Mouse (Mus musculus) hindbrain, embryonic 11.5 days (tissue): ENCODE results near the gene B2m. TPM values are rescaled to one million over a fixed set of nuclear protein-coding genes. Genes with fewer than 3 reads are reported as not detected.

Source experiments
- ATAC-seq: fragments of 200-750 bp; cut with Nextera tagmentation; 2 replicates; pipeline ENCODE4 v1.8.0; 2017; ENCODE audit warnings: mild to moderate bottlenecking, moderate TSS enrichment, moderate library complexity; ENCODE audit not compliant: low FRiP score
- DNase-seq: peaks from one replicate; pipeline ENCODE4 v3.0.0-alpha.2; 2015; ENCODE audit warnings: low spot score
- H3K27ac ChIP-seq: fragments of 300-500 bp; sonication (generic); 2 replicates; pipeline ENCODE4 v1.5.1; 2014; ENCODE audit warnings: mild to moderate bottlenecking, low read depth, low read length
- H3K27me3 ChIP-seq: fragments of 300-500 bp; sonication (generic); 2 replicates; pipeline ENCODE4 v1.6.1; 2014; ENCODE audit warnings: mild to moderate bottlenecking, low read length, moderate library complexity, mixed read lengths; ENCODE audit not compliant: control insufficient read depth, insufficient read depth
- H3K36me3 ChIP-seq: fragments of 300-500 bp; sonication (generic); 2 replicates; pipeline ENCODE4 v1.6.1; 2014; ENCODE audit warnings: mild to moderate bottlenecking, low read length, moderate library complexity, mixed read lengths; ENCODE audit not compliant: control insufficient read depth, insufficient read depth
- H3K4me1 ChIP-seq: fragments of 300-500 bp; sonication (generic); replicated peaks from 2 replicates; pipeline ENCODE4 v1.6.1; 2014; ENCODE audit warnings: low read length, mixed read lengths; ENCODE audit not compliant: control insufficient read depth, insufficient read depth
- H3K4me2 ChIP-seq: fragments of 300-500 bp; sonication (generic); replicated peaks from 2 replicates; pipeline ENCODE4 v1.6.1; 2014; ENCODE audit warnings: mild to moderate bottlenecking, low read depth, low read length
- H3K4me3 ChIP-seq: fragments of 300-500 bp; sonication (generic); 2 replicates; pipeline ENCODE4 v1.5.1; 2014; ENCODE audit warnings: low read depth, low read length
- H3K9ac ChIP-seq: fragments of 300-500 bp; sonication (generic); 2 replicates; pipeline ENCODE4 v1.6.1; 2014; ENCODE audit warnings: low read depth, low read length
- H3K9me3 ChIP-seq: fragments of 300-500 bp; sonication (generic); 2 replicates; pipeline ENCODE4 v1.6.1; 2016; ENCODE audit warnings: low read length; ENCODE audit not compliant: control insufficient read depth
- WGBS: fragments of 180-500 bp; shearing (Covaris S2); extraction: QIAGEN DNeasy Blood & Tissue Kit; methylation state at CpG from one replicate; pipeline ENCODE4 v1.1.7; 2014; 5-methylcytosine and 5-hydroxymethylcytosine counted together
- polyA plus RNA-seq: library from polyadenylated mRNA; unstranded; fragments of >200 nt; fragmentation: Nextera tagmentation; extraction: Ambion mirVana; gene quantifications from 2 replicates; pipeline ENCODE4 v1.2.1, GENCODE M21; 2014

Gene B2m
- polyA plus RNA-seq, 1 experiment from 2014 or later = 151 TPM

DNA sequence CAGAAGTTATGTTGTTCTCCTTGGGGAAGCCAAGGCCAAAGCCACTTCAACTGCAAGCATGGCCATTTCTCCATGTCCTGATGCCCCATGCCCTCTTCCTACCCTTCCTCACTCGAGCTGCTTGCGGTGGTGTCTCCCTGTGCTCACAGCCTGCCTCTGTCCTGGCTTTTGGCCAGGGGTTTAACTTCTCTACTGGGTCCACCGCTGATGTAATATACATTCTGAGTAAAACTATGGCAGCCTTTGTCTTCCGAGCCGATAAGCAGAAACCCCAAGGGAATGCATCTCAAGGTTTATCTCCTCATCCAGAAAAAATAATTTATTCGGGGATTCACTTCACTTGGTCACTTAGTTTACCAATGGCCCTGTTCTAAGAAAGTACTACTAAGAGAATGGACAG lies 799 bp upstream of the B2m start:
- H3K27ac ChIP-seq = no peak overlapping the region
- no peak for ATAC-seq
- WGBS = 84% methylated on average over 6 of the region's 6 CpGs

DNA sequence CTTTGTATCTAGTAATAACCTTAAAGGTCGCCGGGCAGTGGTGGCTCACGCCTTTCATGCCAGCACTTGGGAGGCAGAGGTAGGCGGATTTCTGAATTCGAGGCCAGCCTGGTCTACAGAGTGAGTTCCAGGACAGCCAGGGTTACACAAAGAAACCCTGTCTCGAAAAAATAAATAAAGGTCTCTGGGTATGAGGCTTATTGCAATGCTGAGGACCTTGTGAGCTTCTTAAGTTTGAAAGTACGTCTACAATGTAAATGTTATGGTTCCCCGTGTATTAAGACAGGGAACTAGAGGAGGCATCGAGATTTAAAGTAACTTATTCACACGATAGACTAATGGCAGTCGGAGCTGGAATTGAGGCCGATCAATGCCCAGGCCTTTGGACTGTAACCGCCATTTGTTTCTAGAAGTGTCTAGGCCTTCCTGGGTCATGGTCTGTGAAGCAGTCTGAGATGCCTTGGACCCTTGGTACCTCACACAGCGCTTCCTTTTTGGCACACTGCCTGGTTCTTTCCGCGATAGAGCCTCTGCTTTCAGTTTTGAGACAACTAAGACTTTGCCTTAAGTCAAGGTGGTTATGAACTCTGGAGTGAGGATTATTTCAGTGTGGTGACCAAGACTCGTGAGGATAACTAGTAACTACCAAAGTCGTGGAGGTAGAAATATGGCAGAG lies 894 bp downstream of the B2m start:
- Histone ChIP-seq H3K9ac (peak overlapping the region; percentile 61), H3K36me3 (no peaks in the 10 kb centered on the region), H3K9me3 (no peaks in the 10 kb centered on the region), H3K4me3 (peak overlapping the region; percentile 51), H3K4me2 (peak overlapping the region; percentile 66), H3K27ac (no peak overlapping the region), H3K4me1 (no peaks in the 10 kb centered on the region), H3K27me3 (no peaks in the 10 kb centered on the region)
- WGBS = 39% methylated on average over 18 of the region's 18 CpGs
- DNase-seq (peak; percentile 36), ATAC-seq (no peak)

More for the DNA sequence above, 799 bp upstream of the B2m start:
- Histone ChIP-seq H3K4me2 (no peak overlapping the region), H3K4me1 (no peaks in the 10 kb centered on the region), H3K9ac (no peak overlapping the region), H3K36me3 (no peaks in the 10 kb centered on the region), H3K9me3 (no peaks in the 10 kb centered on the region), H3K4me3 (no peak overlapping the region), H3K27me3 (no peaks in the 10 kb centered on the region)
- no peak for DNase-seq

DNA sequence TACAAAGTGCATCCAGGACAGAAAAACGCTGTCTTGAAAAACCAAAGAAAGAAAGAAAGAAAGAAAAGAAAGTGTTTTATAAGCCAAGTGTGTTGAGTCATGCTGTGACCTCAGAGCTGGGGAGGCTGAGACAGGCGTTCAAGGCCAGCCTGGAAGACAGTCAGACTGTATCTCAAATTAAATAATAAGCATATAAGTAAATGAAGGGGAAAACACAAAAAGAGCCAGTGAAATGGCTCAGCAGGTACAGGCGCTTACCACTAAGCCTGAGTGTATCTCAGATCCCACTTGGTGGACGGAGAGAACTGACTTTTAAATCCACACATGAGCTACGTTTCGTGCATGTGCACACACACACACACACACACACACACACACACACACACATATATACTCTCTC lies 1.8 kb downstream of the B2m start:
- ATAC-seq (no peak), DNase-seq (no peak)
- Histone ChIP-seq H3K4me3 (no peak overlapping the region), H3K9me3 (no peaks in the 10 kb centered on the region), H3K9ac (no peak overlapping the region), H3K4me1 (no peaks in the 10 kb centered on the region), H3K4me2 (no peak overlapping the region), H3K27me3 (no peaks in the 10 kb centered on the region), H3K36me3 (no peaks in the 10 kb centered on the region), H3K27ac (no peak overlapping the region)
- 94% methylated on average over 6 of the region's 6 CpGs for WGBS

DNA sequence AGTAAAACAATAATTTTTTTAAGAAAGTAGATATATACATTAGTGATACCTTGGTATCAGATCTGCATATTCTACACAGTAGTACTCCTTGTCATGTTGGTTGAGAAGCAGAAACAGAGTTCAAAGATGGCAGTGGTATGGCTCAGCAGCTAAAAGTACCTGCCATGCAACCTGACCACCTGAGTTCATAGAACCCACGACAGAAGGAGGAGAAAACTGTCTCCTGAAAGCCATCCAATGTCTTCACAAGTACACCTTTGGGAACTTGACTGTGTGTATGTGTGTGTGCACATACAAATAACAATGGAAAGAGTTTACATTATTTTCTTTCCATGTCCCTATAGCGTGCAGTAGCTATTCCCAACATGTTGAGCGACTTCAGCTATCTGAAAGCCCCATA lies 2.2 kb downstream of the B2m start:
- 83% methylated on average over 3 of the region's 3 CpGs for WGBS

GRCm38 (mm10) chr2:122151221-122151620 lies 3.7 kb downstream of the B2m start:
- WGBS = 93% methylated on average over 1 of the region's 1 CpGs
- Histone ChIP-seq H3K9ac (no peak overlapping the region), H3K4me2 (no peak overlapping the region), H3K4me3 (no peak overlapping the region), H3K4me1 (no peaks in the 10 kb centered on the region), H3K27me3 (no peaks in the 10 kb centered on the region), H3K9me3 (no peaks in the 10 kb centered on the region), H3K36me3 (no peaks in the 10 kb centered on the region), H3K27ac (no peak overlapping the region)
- DNase-seq (no peak), ATAC-seq (no peak)

More for the DNA sequence above, 2.2 kb downstream of the B2m start:
- Histone ChIP-seq H3K4me2 (no peak overlapping the region), H3K36me3 (no peaks in the 10 kb centered on the region), H3K27ac (no peak overlapping the region), H3K9me3 (no peaks in the 10 kb centered on the region), H3K9ac (no peak overlapping the region), H3K4me3 (no peak overlapping the region), H3K4me1 (no peaks in the 10 kb centered on the region), H3K27me3 (no peaks in the 10 kb centered on the region)
- no peak for ATAC-seq
- no peak for DNase-seq

DNA sequence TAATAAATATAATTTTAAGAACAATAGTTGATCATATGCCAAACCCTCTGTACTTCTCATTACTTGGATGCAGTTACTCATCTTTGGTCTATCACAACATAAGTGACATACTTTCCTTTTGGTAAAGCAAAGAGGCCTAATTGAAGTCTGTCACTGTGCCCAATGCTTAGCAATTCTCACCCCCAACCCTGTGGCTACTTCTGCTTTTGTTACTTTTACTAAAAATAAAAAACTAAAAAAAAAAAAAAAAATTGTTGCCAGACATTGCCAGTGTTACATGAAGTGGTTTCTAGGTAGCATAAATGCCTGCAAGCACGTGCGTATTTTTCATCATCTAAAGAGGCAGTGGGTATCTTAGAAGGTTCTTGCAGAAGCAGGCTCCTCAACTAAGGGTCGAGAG lies 5.4 kb downstream of the B2m start:
- Histone ChIP-seq H3K9ac (no peak overlapping the region), H3K4me2 (no peak overlapping the region), H3K36me3 (no peaks in the 10 kb centered on the region), H3K9me3 (no peaks in the 10 kb centered on the region), H3K4me3 (no peak overlapping the region), H3K27ac (no peak overlapping the region), H3K27me3 (no peaks in the 10 kb centered on the region), H3K4me1 (no peaks in the 10 kb centered on the region)
- no peak for DNase-seq
- WGBS = 77% methylated on average over 3 of the region's 3 CpGs
- no peak for ATAC-seq

GRCm38 (mm10) chr2:122153681-122154365 lies 6.3 kb downstream of the B2m start:
- no peak overlapping the region for H3K9ac ChIP-seq
- WGBS = 83% methylated on average over 7 of the region's 7 CpGs
- no peak overlapping the region for H3K4me3 ChIP-seq
- no peak for DNase-seq
- ATAC-seq = no peak
- H3K9me3 ChIP-seq = no peaks in the 10 kb centered on the region
- no peak overlapping the region for H3K4me2 ChIP-seq
- H3K4me1 ChIP-seq = no peaks in the 10 kb centered on the region
- H3K36me3 ChIP-seq = no peaks in the 10 kb centered on the region
- no peaks in the 10 kb centered on the region for H3K27me3 ChIP-seq
- H3K27ac ChIP-seq = no peak overlapping the region

DNA sequence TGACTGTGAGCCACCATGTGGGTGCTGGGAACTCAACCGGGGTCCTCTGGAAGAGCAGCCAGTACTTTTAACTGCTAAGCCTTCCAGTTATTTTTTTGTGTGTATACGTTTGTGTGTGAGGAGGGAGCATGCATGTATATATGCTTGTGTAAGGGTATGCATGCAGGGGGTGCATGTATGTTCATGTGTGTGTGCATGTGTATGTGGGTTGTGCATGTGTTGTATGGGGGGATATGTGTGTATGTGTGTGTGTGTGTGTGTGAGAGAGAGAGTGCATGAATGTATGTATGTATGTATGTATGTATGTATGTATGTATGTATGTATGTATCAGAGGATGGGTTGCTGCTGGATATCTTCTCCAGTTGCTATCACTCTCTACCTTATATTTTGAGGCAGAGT lies 7.0 kb downstream of the B2m start:
- no peaks in the 10 kb centered on the region for H3K36me3 ChIP-seq
- no peak overlapping the region for H3K27ac ChIP-seq
- H3K9me3 ChIP-seq = no peaks in the 10 kb centered on the region
- no peak overlapping the region for H3K4me2 ChIP-seq
- 100% methylated on average over 2 of the region's 2 CpGs for WGBS
- no peak overlapping the region for H3K4me3 ChIP-seq
- H3K4me1 ChIP-seq = no peaks in the 10 kb centered on the region
- DNase-seq (no peak), ATAC-seq (no peak)
- no peaks in the 10 kb centered on the region for H3K27me3 ChIP-seq
- no peak overlapping the region for H3K9ac ChIP-seq

DNA sequence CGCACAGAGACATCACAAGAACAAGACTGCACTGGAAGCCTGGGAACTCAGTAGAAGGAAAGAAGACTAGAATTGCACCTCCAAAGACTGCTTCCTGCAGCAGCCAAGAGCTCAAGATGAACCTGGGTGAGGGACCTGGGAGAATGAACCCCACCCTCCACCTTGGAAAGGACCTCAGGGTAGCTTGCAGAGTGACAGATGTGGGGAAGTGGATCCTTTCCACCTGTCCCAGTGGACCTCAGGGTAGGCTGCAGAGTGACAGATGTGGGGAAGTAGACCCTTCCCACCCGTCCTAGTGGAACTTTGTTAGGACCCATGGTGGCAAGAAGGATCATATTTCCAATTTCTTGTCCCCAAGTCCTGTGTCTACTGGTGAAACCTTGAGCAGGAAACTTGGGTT lies 7.8 kb downstream of the B2m start:
- no peaks in the 10 kb centered on the region for H3K4me1 ChIP-seq
- no peak for DNase-seq
- no peak overlapping the region for H3K9ac ChIP-seq
- WGBS = 78% methylated on average over 2 of the region's 2 CpGs
- no peak overlapping the region for H3K4me2 ChIP-seq
- no peak overlapping the region for H3K27ac ChIP-seq
- no peaks in the 10 kb centered on the region for H3K27me3 ChIP-seq
- ATAC-seq = no peak
- no peaks in the 10 kb centered on the region for H3K36me3 ChIP-seq
- no peak overlapping the region for H3K4me3 ChIP-seq
- H3K9me3 ChIP-seq = no peaks in the 10 kb centered on the region
